Mouse (Mus musculus): ENCODE results near the gene Cldn1. TPM values are rescaled to one million over a fixed set of nuclear protein-coding genes. Genes with fewer than 3 reads are reported as not detected.

Gene Cldn1
- polyA plus RNA-seq, 1 experiment from 2014 or later = 1.4 TPM

DNA sequence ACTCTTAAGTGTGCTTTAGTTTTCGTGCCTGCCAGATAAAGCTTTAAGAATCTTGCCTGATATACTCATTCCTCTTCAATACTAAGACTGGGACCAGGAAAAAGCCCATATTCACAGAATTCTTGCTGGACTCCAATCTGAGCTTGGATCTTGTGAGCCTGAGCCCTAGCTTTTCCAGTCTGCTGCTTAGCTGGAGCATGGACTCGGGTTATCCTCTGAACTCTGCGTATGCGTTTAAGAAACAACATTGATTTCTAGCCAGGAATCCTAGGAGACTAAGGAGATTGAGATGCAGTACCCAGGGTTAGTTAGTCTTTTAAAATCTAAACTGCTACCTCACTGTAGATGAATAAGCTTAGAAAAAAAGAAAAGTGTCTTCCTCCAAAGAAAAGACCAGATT is 20.9 kb downstream of the Cldn1 start:
- Histone ChIP-seq H3K4me3 (ENCODE audit: low read depth, low read length) (no peak overlapping the region), H3K9me3 (replicated peaks; ENCODE audit: control insufficient read depth, low read length) (no peaks in the 10 kb centered on the region), H3K4me2 (no peak overlapping the region), H3K9ac (ENCODE audit: low read depth, low read length) (no peak overlapping the region), H3K27ac (ENCODE audit: low read depth, low read length) (no peak overlapping the region), H3K36me3 (ENCODE audit: control insufficient read depth, insufficient read depth, low read length) (no peaks in the 10 kb centered on the region), H3K4me1 (ENCODE audit: control insufficient read depth, insufficient read depth, low read length) (no peaks in the 10 kb centered on the region), H3K27me3 (ENCODE audit: control insufficient read depth, insufficient read depth, low read length) (no peaks in the 10 kb centered on the region)
- 87% methylated on average over 4 of the region's 4 CpGs for WGBS (ENCODE audit: insufficient replicate concordance)
- no peak for ATAC-seq (replicated peaks; ENCODE audit: insufficient number of reproducible peaks, low FRiP score, low TSS enrichment)

DNA sequence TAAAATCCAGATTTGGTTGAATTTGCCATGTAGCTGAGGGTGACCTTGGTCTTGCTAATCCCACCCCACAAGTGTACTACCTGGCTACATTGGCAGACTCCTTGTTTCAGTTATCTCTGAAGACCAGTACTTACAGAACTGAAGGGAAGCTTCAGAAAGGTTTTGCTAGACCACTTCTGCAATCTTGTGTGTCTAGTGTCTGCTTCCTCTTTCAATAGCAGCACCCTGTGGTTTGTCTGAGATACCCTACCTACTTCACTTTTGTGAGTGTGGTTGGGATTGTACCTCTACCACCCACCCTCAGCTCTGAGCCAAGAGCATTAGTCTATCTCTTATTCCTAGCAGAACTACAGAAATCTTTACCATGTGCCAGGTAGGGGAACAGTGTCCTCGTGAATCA is 22.8 kb downstream of the Cldn1 start:
- H3K9ac ChIP-seq (ENCODE audit: low read depth, low read length) = no peak overlapping the region
- no peaks in the 10 kb centered on the region for H3K36me3 ChIP-seq (ENCODE audit: control insufficient read depth, insufficient read depth, low read length)
- no peaks in the 10 kb centered on the region for H3K27me3 ChIP-seq (ENCODE audit: control insufficient read depth, insufficient read depth, low read length)
- no peak for ATAC-seq (replicated peaks; ENCODE audit: insufficient number of reproducible peaks, low FRiP score, low TSS enrichment)
- H3K4me3 ChIP-seq (ENCODE audit: low read depth, low read length) = no peak overlapping the region
- H3K27ac ChIP-seq (ENCODE audit: low read depth, low read length) = no peak overlapping the region
- H3K4me2 ChIP-seq = no peak overlapping the region
- no peaks in the 10 kb centered on the region for H3K9me3 ChIP-seq (replicated peaks; ENCODE audit: control insufficient read depth, low read length)
- H3K4me1 ChIP-seq (ENCODE audit: control insufficient read depth, insufficient read depth, low read length) = no peaks in the 10 kb centered on the region
- 74% methylated on average over 1 of the region's 1 CpGs for whole genome bisulfite sequencing (ENCODE audit: insufficient replicate concordance)

DNA sequence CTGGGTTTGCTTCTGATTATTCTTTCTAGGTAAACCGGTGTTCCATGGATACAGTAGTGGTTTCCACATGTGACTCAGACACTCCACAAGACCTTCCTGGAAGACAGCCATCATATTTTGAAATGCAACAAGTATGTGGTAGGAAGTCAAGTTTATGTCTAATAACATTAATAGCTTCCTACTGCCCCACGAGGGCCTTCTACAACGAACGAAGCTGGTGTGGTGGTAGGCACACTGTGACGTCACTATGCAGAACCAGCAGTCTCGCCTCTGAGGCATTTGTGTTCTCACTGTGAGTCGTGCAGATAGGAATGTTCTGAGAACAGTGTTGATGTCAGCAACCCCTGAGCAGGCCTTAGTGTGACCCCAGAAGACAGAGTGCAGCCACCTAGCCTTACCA is 55.4 kb downstream of the Cldn1 start:
- Histone ChIP-seq H3K4me2 (no peak overlapping the region), H3K27ac (ENCODE audit: low read depth, low read length) (no peak overlapping the region), H3K4me3 (ENCODE audit: low read depth, low read length) (no peak overlapping the region), H3K36me3 (ENCODE audit: control insufficient read depth, insufficient read depth, low read length) (no peaks in the 10 kb centered on the region), H3K9ac (ENCODE audit: low read depth, low read length) (no peak overlapping the region), H3K27me3 (ENCODE audit: control insufficient read depth, insufficient read depth, low read length) (no peaks in the 10 kb centered on the region), H3K9me3 (replicated peaks; ENCODE audit: control insufficient read depth, low read length) (no peaks in the 10 kb centered on the region), H3K4me1 (ENCODE audit: control insufficient read depth, insufficient read depth, low read length) (no peaks in the 10 kb centered on the region)
- ATAC-seq (replicated peaks; ENCODE audit: insufficient number of reproducible peaks, low FRiP score, low TSS enrichment) = no peak
- 59% methylated on average over 7 of the region's 7 CpGs for WGBS (ENCODE audit: insufficient replicate concordance)

DNA sequence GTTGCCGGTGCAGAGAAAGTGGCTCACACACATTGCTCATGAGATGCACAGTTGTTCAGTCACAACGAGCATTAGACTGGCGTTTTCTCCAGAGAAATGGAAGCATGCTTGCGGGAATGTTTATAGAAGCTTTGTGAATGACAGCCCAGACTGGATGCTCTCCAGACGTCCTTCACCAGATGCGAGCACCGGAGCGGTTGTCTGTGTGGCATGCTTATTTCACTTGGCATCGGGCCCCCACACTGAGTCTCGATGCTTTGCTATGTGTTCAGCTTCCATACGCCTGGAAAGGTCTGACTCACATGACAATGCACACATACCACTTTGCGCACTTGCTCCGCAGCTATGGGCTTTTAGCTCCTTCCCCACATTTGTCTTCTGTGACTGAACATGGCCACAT is 56.8 kb downstream of the Cldn1 start:
- WGBS (ENCODE audit: insufficient replicate concordance) = 53% methylated on average over 13 of the region's 13 CpGs
- no peak overlapping the region for H3K4me2 ChIP-seq

DNA sequence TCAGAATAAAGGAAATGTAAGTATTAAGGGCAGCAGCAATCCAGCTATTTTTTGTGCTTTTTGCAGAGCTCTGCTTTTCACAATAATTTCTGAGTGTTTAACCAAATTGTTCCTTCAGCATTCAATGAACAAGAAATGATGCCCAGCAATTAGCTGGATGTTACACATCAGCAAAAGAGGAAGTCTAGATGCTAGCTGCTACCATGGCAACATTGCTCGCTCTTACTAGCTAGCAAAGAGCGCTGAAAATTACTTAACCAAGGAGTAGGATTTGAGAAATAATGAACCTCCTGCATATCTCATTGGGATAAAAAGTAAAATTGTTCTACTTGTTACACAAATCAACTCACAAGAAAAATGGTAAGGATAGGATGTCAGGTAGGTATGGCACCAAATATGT is 62.2 kb downstream of the Cldn1 start:
- no peaks in the 10 kb centered on the region for H3K36me3 ChIP-seq (ENCODE audit: control insufficient read depth, insufficient read depth, low read length)
- 88% methylated on average over 2 of the region's 2 CpGs for WGBS (ENCODE audit: insufficient replicate concordance)
- H3K27me3 ChIP-seq (ENCODE audit: control insufficient read depth, insufficient read depth, low read length) = no peaks in the 10 kb centered on the region
- no peaks in the 10 kb centered on the region for H3K4me1 ChIP-seq (ENCODE audit: control insufficient read depth, insufficient read depth, low read length)
- no peak overlapping the region for H3K27ac ChIP-seq (ENCODE audit: low read depth, low read length)
- no peak overlapping the region for H3K4me2 ChIP-seq
- H3K9me3 ChIP-seq (replicated peaks; ENCODE audit: control insufficient read depth, low read length) = no peaks in the 10 kb centered on the region
- ATAC-seq (replicated peaks; ENCODE audit: insufficient number of reproducible peaks, low FRiP score, low TSS enrichment) = no peak
- H3K4me3 ChIP-seq (ENCODE audit: low read depth, low read length) = no peak overlapping the region
- no peak overlapping the region for H3K9ac ChIP-seq (ENCODE audit: low read depth, low read length)

More for the DNA sequence above, 56.8 kb downstream of the Cldn1 start:
- H3K9me3 ChIP-seq (replicated peaks; ENCODE audit: control insufficient read depth, low read length) = no peaks in the 10 kb centered on the region
- H3K9ac ChIP-seq (ENCODE audit: low read depth, low read length) = no peak overlapping the region
- no peaks in the 10 kb centered on the region for H3K36me3 ChIP-seq (ENCODE audit: control insufficient read depth, insufficient read depth, low read length)
- no peaks in the 10 kb centered on the region for H3K27me3 ChIP-seq (ENCODE audit: control insufficient read depth, insufficient read depth, low read length)
- no peak overlapping the region for H3K27ac ChIP-seq (ENCODE audit: low read depth, low read length)
- no peak for ATAC-seq (replicated peaks; ENCODE audit: insufficient number of reproducible peaks, low FRiP score, low TSS enrichment)
- no peaks in the 10 kb centered on the region for H3K4me1 ChIP-seq (ENCODE audit: control insufficient read depth, insufficient read depth, low read length)
- H3K4me3 ChIP-seq (ENCODE audit: low read depth, low read length) = no peak overlapping the region

Other genes starting within 250 kb of the Cldn1 start
- gene Cldn16, start 91.3 kb upstream of the Cldn1 start, polyA plus RNA-seq (2014; fragmentation: Nextera tagmentation; extraction: Ambion mirVana) = not detected in 2 replicates
- gene Tmem207, start 154.9 kb upstream of the Cldn1 start, polyA plus RNA-seq (2014; fragmentation: Nextera tagmentation; extraction: Ambion mirVana) = not detected in 2 replicates
- gene Il1rap, start 209.9 kb upstream of the Cldn1 start, polyA plus RNA-seq (2014; fragmentation: Nextera tagmentation; extraction: Ambion mirVana) = 6.9 and 7.5 TPM in 2 replicates

Data from heart, embryonic 11.5 days (tissue).